10 mouse cellular contexts compared by ENCODE assay signal in the genomic region with DNA sequence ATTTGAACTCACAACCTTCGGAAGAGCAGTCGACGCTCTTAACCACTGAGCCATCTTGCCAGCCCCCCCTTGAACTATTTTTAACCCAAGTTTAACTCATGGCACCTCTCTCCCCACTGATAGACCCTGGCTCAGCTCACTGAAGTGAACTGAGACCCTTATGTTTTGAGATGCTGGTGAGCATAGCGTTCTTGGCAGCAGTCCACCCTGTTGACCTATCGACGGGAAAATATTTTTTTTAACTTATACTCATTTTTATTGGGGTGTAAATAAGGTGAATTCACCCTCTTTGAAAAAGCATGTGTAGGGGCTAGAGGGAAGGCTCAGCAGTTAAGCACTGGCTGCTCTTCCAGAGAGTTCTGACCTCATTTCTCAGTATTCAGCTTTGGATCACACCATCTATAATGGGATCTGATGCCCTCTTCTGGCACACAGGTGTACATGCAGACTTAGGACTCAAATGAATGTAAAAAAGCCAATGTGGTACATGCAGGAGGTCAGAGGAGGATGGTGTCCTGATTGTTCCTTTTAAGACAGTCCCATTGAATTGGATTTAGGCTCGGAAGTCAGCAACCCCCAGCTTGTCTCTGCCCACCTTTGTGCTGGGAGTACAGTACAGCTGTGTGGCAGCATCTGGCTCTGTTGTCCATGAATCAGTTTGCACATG. TPM values are rescaled to one million over a fixed set of nuclear protein-coding genes. Genes with fewer than 3 reads are reported as not detected.
DNase-seq lines count a peak whose midpoint lies in the region; ATAC-seq and TF ChIP-seq lines count a peak whose summit lies in the region.
"Had no signal": no experiment of that assay in that cellular context is flagged by ENCODE, and none has a peak within 500 bp of the region (broad histone marks: within the 10 kb centered on the region; RNA-seq: fewer than 3 reads in every experiment).

No protein-coding gene starts in this region.

- peaks cover 5% of the 10 kb centered on the region; the same call in 1 of the 2 replicates for H3K36me3 ChIP-seq in lung, postnatal 0 days (ENCODE audit: insufficient read depth, low read length)

- peak; percentile 84 for TF ChIP-seq CTCF in layer of hippocampus, adult 2 months (conservative IDR thresholded peaks at IDR 0.05)
- peak; percentile 86 for TF ChIP-seq CTCF in lung, postnatal 0 days (IDR thresholded peaks at IDR 0.05)

- no peaks in the 10 kb centered on the region for H3K27me3 ChIP-seq in lung, postnatal 0 days (replicated peaks; ENCODE audit: insufficient read depth, low read length)
- H3K27me3 ChIP-seq: embryonic facial prominence, embryonic 15.5 days; lung, embryonic 15.5 days had no signal

- WGBS in lung, postnatal 0 days, result 63% methylated on average over 7 of the region's 7 CpGs

- no peak for TF ChIP-seq EP300 in lung, postnatal 0 days (IDR thresholded peaks at IDR 0.05)

- peak; percentile 27 for ATAC-seq in CD4-positive, CD25-positive, alpha-beta regulatory T cell, adult 4 months
- peak; percentile 17; the same call in 1 of the 2 replicates for ATAC-seq in granulocyte monocyte progenitor cell, adult 5-6 weeks (replicated peaks; ENCODE audit: poor library complexity, severe bottlenecking)
- no peak for ATAC-seq in lung, postnatal 0 days

- H3K4me3 ChIP-seq in layer of hippocampus, adult 2 months, result no peak overlapping the region
- no peak overlapping the region for H3K4me3 ChIP-seq in lung, postnatal 0 days (ENCODE audit: low read depth, low read length)
- H3K4me3 ChIP-seq: embryonic facial prominence, embryonic 15.5 days; lung, embryonic 15.5 days had no signal

- no peak overlapping the region for H3K9ac ChIP-seq in lung, postnatal 0 days (replicated peaks; ENCODE audit: low read depth)
- H3K9ac ChIP-seq: embryonic facial prominence, embryonic 15.5 days; lung, embryonic 15.5 days had no signal

- H3K9me3 ChIP-seq in lung, postnatal 0 days (ENCODE audit: low read length), result no peaks in the 10 kb centered on the region
- H3K9me3 ChIP-seq: embryonic facial prominence, embryonic 15.5 days; lung, embryonic 15.5 days had no signal

- peak; percentile 26 to 35 for DNase-seq in layer of hippocampus, adult 2 months (ENCODE audit: low spot score in 2 of 2)
- DNase-seq in layer of hippocampus, adult 9-10 months (ENCODE audit: low spot score), result no peak
- DNase-seq in T-cell, adult 2 months (ENCODE audit: low spot score), result peak; percentile 55
- peak; percentile 82 for DNase-seq in lung, postnatal 0 days (ENCODE audit: low spot score)
- no peak for DNase-seq in gastrocnemius, postnatal 25 days
- DNase-seq in left cerebral cortex, adult 18-20 months (ENCODE audit: low spot score in 2 of 2), result no peak

- H3K27ac ChIP-seq in layer of hippocampus, adult 2 months, result no peak overlapping the region
- H3K27ac ChIP-seq in lung, postnatal 0 days (ENCODE audit: low read length), result no peak overlapping the region
- H3K27ac ChIP-seq: embryonic facial prominence, embryonic 15.5 days; lung, embryonic 15.5 days had no signal

- 0 out of 2 replicates have a peak, but pooled peaks cover 4% of the 10 kb centered on the region for H3K4me1 ChIP-seq in lung, postnatal 0 days (ENCODE audit: insufficient read depth, low read depth, low read length)

- no peak overlapping the region for H3K4me2 ChIP-seq in lung, postnatal 0 days (replicated peaks; ENCODE audit: low read depth, low read length)
- H3K4me2 ChIP-seq: embryonic facial prominence, embryonic 15.5 days; lung, embryonic 15.5 days had no signal

RNA-seq across cellular contexts. Expression of gene Rpl28, which starts 3.2 kb away (rescaled TPM):
- 100 to 1,000 TPM; 458 to 462 TPM for total RNA-seq in layer of hippocampus, adult 2 months (2021)
- polyA plus RNA-seq in CD4-positive, CD25-positive, alpha-beta regulatory T cell, adult 4 months (2017; shearing (Covaris generic)), result 100 to 1,000 TPM; 446 to 574 TPM
- total RNA-seq in granulocyte monocyte progenitor cell, adult 5-6 weeks (2014; fragmentation: Nextera tagmentation), result 1,827 and 2,944 TPM in 2 replicates
- total RNA-seq in granulocyte monocyte progenitor cell, adult 5-6 weeks (2017), result 828 and 1,139 TPM in 2 replicates
- 282 and 294 TPM in 2 replicates for polyA plus RNA-seq in lung, postnatal 0 days (2015; fragmentation: Nextera tagmentation; extraction: Ambion mirVana)
- total RNA-seq in gastrocnemius, postnatal 25 days (2021), result 100 to 1,000 TPM; 442 to 471 TPM
- 100 to 1,000 TPM; 439 to 453 TPM for total RNA-seq in left cerebral cortex, adult 18-20 months (2021)

RNA-seq across cellular contexts. Expression of gene Tmem238, which starts 6.4 kb away (rescaled TPM):
- total RNA-seq in layer of hippocampus, adult 2 months (2021), result 1 to 10 TPM; 2.6 to 2.7 TPM
- polyA plus RNA-seq in CD4-positive, CD25-positive, alpha-beta regulatory T cell, adult 4 months (2017; shearing (Covaris generic)), result under 1 TPM in 1 of 2 experiments, not detected in 1; 0.86 TPM
- total RNA-seq in granulocyte monocyte progenitor cell, adult 5-6 weeks (2014; fragmentation: Nextera tagmentation), result 3.2 and 6.2 TPM in 2 replicates
- 4.6 and 7.6 TPM in 2 replicates for total RNA-seq in granulocyte monocyte progenitor cell, adult 5-6 weeks (2017)
- 39.2 and 45.4 TPM in 2 replicates for polyA plus RNA-seq in lung, postnatal 0 days (2015; fragmentation: Nextera tagmentation; extraction: Ambion mirVana)
- 1 to 10 TPM; 6.3 to 6.4 TPM for total RNA-seq in gastrocnemius, postnatal 25 days (2021)
- total RNA-seq in left cerebral cortex, adult 18-20 months (2021), result 1 to 10 TPM; 2.0 to 3.1 TPM

RNA-seq across cellular contexts. Expression of gene Tmem190, which starts 13.2 kb away (rescaled TPM):
- total RNA-seq in layer of hippocampus, adult 2 months (2021), result not detected
- not detected for polyA plus RNA-seq in CD4-positive, CD25-positive, alpha-beta regulatory T cell, adult 4 months (2017; shearing (Covaris generic))
- not detected in 2 replicates for total RNA-seq in granulocyte monocyte progenitor cell, adult 5-6 weeks (2014; fragmentation: Nextera tagmentation)
- total RNA-seq in granulocyte monocyte progenitor cell, adult 5-6 weeks (2017), result not detected in 2 replicates
- 0.55 and 0.74 TPM in 2 replicates for polyA plus RNA-seq in lung, postnatal 0 days (2015; fragmentation: Nextera tagmentation; extraction: Ambion mirVana)
- total RNA-seq in gastrocnemius, postnatal 25 days (2021), result not detected
- total RNA-seq in left cerebral cortex, adult 18-20 months (2021), result not detected

RNA-seq across cellular contexts. Expression of gene Il11, which starts 13.2 kb away (rescaled TPM):
- total RNA-seq in layer of hippocampus, adult 2 months (2021), result under 1 TPM; 0.25 to 0.26 TPM
- polyA plus RNA-seq in CD4-positive, CD25-positive, alpha-beta regulatory T cell, adult 4 months (2017; shearing (Covaris generic)), result under 1 TPM in 1 of 2 experiments, not detected in 1; 0.16 TPM
- not detected in 2 replicates for total RNA-seq in granulocyte monocyte progenitor cell, adult 5-6 weeks (2014; fragmentation: Nextera tagmentation)
- total RNA-seq in granulocyte monocyte progenitor cell, adult 5-6 weeks (2017), result not detected in 2 replicates
- polyA plus RNA-seq in lung, postnatal 0 days (2015; fragmentation: Nextera tagmentation; extraction: Ambion mirVana), result 0.29 and 0.64 TPM in 2 replicates
- total RNA-seq in gastrocnemius, postnatal 25 days (2021), result not detected
- total RNA-seq in left cerebral cortex, adult 18-20 months (2021), result under 1 TPM; 0.28 to 0.30 TPM

RNA-seq across cellular contexts. Expression of gene Ube2s, which starts 16.5 kb away (rescaled TPM):
- 100 to 1,000 TPM; 106 to 108 TPM for total RNA-seq in layer of hippocampus, adult 2 months (2021)
- polyA plus RNA-seq in CD4-positive, CD25-positive, alpha-beta regulatory T cell, adult 4 months (2017; shearing (Covaris generic)), result 10 to 100 TPM; 25.0 to 25.3 TPM
- 236 and 240 TPM in 2 replicates for total RNA-seq in granulocyte monocyte progenitor cell, adult 5-6 weeks (2014; fragmentation: Nextera tagmentation)
- total RNA-seq in granulocyte monocyte progenitor cell, adult 5-6 weeks (2017), result 230 and 245 TPM in 2 replicates
- polyA plus RNA-seq in lung, postnatal 0 days (2015; fragmentation: Nextera tagmentation; extraction: Ambion mirVana), result 158 and 162 TPM in 2 replicates
- total RNA-seq in gastrocnemius, postnatal 25 days (2021), result 10 to 100 TPM; 65.5 to 67.9 TPM
- 100 to 1,000 TPM; 101 to 108 TPM for total RNA-seq in left cerebral cortex, adult 18-20 months (2021)

Comparison
In these comparisons a context has a peak if more than half of its experiments do, and no peak if none do; other contexts are left out.
1. DNase-seq: peak in layer of hippocampus, adult 2 months (2 of 2), T-cell, adult 2 months (single experiment) and lung, postnatal 0 days (single experiment); none in layer of hippocampus, adult 9-10 months (single experiment), gastrocnemius, postnatal 25 days (single experiment) and left cerebral cortex, adult 18-20 months (0 of 2).